Mouse (Mus musculus) embryonic facial prominence, embryonic 14.5 days (tissue): ENCODE results near the gene Gm20422. TPM values are rescaled to one million over a fixed set of nuclear protein-coding genes. Genes with fewer than 3 reads are reported as not detected.

ENCODE experiments used
- ATAC-seq: fragments of 200-750 bp; cut with Nextera tagmentation; 2 replicates; pipeline ENCODE4 v1.8.0; 2017; ENCODE audit warnings: low read depth, moderate number of reproducible peaks, moderate TSS enrichment
- DNase-seq: peaks from one replicate; pipeline ENCODE4 v3.0.0-alpha.2; 2015; ENCODE audit warnings: low spot score
- H3K27ac ChIP-seq: fragments of 300-500 bp; sonication (generic); replicated peaks from 2 replicates; pipeline ENCODE4 v1.5.1; 2014; ENCODE audit warnings: low read depth, mild to moderate bottlenecking, low read length, moderate library complexity
- H3K27me3 ChIP-seq: fragments of 300-500 bp; sonication (generic); replicated peaks from 2 replicates; pipeline ENCODE4 v1.6.1; 2014; ENCODE audit warnings: low read length; ENCODE audit not compliant: control insufficient read depth, insufficient read depth
- H3K36me3 ChIP-seq: fragments of 300-500 bp; sonication (generic); 2 replicates; pipeline ENCODE4 v1.6.1; 2014; ENCODE audit warnings: low read length, mixed read lengths; ENCODE audit not compliant: control insufficient read depth, insufficient read depth
- H3K4me1 ChIP-seq: fragments of 300-500 bp; sonication (generic); 2 replicates; pipeline ENCODE4 v1.6.1; 2014; ENCODE audit warnings: antibody characterized with exemption, low read length; ENCODE audit not compliant: control insufficient read depth, insufficient read depth
- H3K4me2 ChIP-seq: fragments of 300-500 bp; sonication (generic); 2 replicates; pipeline ENCODE4 v1.6.1; 2014; ENCODE audit warnings: low read depth, mild to moderate bottlenecking, low read length, moderate library complexity, mixed read lengths
- H3K4me3 ChIP-seq: fragments of 300-500 bp; sonication (generic); 2 replicates; pipeline ENCODE4 v1.5.1; 2014; ENCODE audit warnings: low read depth, mild to moderate bottlenecking, low read length
- H3K9ac ChIP-seq: fragments of 300-500 bp; sonication (generic); 2 replicates; pipeline ENCODE4 v1.6.1; 2014; ENCODE audit warnings: low read depth, mild to moderate bottlenecking, low read length, moderate library complexity, mixed read lengths
- H3K9me3 ChIP-seq: fragments of 300-500 bp; sonication (generic); 2 replicates; pipeline ENCODE4 v1.6.1; 2016; ENCODE audit warnings: low read length; ENCODE audit not compliant: control insufficient read depth
- WGBS: fragments of 180-500 bp; shearing (Covaris S2); extraction: QIAGEN DNeasy Blood & Tissue Kit; methylation state at CpG from one replicate; pipeline ENCODE4 v1.1.7; 2014; 5-methylcytosine and 5-hydroxymethylcytosine counted together
- polyA plus RNA-seq: library from polyadenylated mRNA; unstranded; fragments of >200 nt; fragmentation: Nextera tagmentation; extraction: Ambion mirVana; gene quantifications from 2 replicates; pipeline ENCODE4 v1.2.1, GENCODE M21; 2014

Gene Gm20422
- polyA plus RNA-seq, 1 experiment from 2014 or later, result 0.22 TPM

DNA sequence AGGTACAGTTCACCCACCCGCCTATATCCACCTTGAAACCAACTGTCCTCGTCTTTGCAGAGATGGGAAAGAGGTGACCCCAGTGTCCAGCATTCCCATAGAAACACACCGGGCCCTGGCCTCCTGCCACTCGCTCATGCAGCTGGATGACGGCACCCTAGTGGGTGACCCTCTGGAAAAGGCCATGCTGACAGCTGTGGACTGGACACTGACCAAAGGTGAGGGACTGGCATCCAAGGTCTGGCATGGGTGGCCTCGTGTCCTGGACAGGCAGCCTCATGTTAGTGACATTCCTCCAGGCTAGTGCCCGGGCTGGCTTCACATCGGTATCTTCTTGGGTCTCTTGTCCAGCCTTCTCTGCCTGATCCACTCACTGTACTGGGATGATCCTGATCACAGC lies 24.6 kb upstream of the Gm20422 start:
- H3K4me2 ChIP-seq, result no peak overlapping the region
- H3K27me3 ChIP-seq, result no peaks in the 10 kb centered on the region
- DNase-seq, result no peak
- no peak overlapping the region for H3K27ac ChIP-seq
- no peak overlapping the region for H3K4me3 ChIP-seq
- 90% methylated on average over 8 of the region's 8 CpGs for WGBS
- H3K36me3 ChIP-seq, result peaks cover 100% of the 10 kb centered on the region
- ATAC-seq, result no peak
- no peak overlapping the region for H3K9ac ChIP-seq
- H3K4me1 ChIP-seq, result no peaks in the 10 kb centered on the region
- no peaks in the 10 kb centered on the region for H3K9me3 ChIP-seq

DNA sequence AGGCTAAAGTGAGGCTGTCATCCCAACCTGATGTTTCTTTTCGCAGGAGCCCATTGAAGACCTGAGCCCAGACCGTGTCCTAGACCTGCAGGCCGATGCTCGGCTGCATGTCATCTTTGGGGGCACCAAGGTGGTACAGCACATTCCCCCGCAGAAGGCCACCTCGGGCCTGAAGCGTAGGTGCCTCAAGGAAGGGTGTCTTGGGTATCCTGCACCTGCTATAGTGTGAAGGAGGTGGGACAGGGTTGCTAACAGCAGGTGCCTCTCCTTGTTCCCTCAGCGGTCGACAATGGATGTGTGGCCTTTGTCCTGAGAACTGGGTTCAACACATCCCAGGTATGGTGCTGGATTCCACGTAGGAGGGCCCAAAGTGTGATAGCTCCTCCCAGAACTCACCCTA lies 23.0 kb upstream of the Gm20422 start:
- DNase-seq (no peak), ATAC-seq (no peak)
- Histone ChIP-seq H3K9ac (no peak overlapping the region), H3K36me3 (peaks cover 96% of the 10 kb centered on the region), H3K27me3 (no peaks in the 10 kb centered on the region), H3K27ac (no peak overlapping the region), H3K4me1 (peaks cover 3% of the 10 kb centered on the region; the same call in 1 of the 2 replicates), H3K9me3 (no peaks in the 10 kb centered on the region), H3K4me2 (no peak overlapping the region), H3K4me3 (no peak overlapping the region)
- 95% methylated on average over 10 of the region's 10 CpGs for WGBS

DNA sequence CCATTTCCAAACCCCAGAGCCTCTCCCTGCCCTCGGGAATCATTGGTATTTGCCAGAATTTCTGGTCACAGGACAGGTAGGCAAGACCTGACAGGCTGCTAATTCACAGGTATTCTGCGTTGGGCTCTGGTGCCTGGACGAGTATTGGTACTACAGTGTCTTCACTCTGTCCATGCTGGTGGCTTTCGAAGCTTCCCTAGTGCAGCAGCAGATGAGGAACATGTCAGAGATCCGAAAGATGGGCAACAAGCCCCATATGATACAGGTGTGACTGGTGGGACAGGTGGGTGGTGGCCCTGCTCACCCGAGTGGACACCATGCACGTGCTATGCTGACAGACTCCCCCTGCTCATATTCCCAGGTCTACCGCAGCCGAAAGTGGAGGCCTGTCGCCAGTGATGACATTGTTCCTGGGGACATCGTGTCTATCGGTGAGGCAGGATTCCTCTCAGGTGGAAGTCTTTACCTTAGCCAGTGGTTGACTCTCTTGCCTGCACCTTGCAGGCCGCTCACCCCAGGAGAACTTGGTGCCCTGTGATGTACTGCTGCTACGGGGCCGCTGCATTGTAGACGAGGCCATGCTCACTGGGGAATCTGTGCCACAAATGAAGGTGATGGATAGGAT lies 22.1 kb upstream of the Gm20422 start:
- H3K36me3 ChIP-seq, result peaks cover 88% of the 10 kb centered on the region
- no peak overlapping the region for H3K27ac ChIP-seq
- no peak for DNase-seq
- 94% methylated on average over 16 of the region's 16 CpGs for WGBS
- no peak overlapping the region for H3K4me2 ChIP-seq
- H3K9me3 ChIP-seq, result no peaks in the 10 kb centered on the region
- H3K4me3 ChIP-seq, result no peak overlapping the region
- ATAC-seq, result no peak
- H3K9ac ChIP-seq, result no peak overlapping the region
- peaks cover 10% of the 10 kb centered on the region for H3K4me1 ChIP-seq
- H3K27me3 ChIP-seq, result no peaks in the 10 kb centered on the region

DNA sequence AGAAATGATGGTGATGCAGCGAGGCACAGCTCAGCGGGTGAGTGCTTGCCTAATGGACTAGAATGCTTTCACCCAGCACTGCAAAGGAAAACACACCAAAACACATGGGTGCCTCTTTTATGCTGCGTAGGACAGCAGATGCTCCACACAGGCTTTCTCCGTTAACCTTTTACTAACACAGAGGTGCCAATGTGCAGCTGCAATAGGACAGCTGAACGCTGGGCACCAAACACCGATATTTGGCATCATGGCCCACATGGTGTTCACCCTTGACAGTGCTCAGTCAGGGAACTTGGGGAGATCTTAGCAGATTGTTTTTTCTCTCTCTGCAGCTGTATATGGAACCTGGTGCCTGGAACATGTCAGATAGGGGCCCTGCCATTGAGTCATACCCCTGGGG lies 20.2 kb upstream of the Gm20422 start:
- H3K4me2 ChIP-seq, result no peak overlapping the region
- H3K36me3 ChIP-seq, result peaks cover 68% of the 10 kb centered on the region
- H3K4me3 ChIP-seq, result no peak overlapping the region
- DNase-seq (no peak), ATAC-seq (no peak)
- no peak overlapping the region for H3K27ac ChIP-seq
- no peaks in the 10 kb centered on the region for H3K27me3 ChIP-seq
- H3K9ac ChIP-seq, result no peak overlapping the region
- peaks cover 15% of the 10 kb centered on the region for H3K4me1 ChIP-seq
- WGBS, result 93% methylated on average over 6 of the region's 6 CpGs
- no peaks in the 10 kb centered on the region for H3K9me3 ChIP-seq

DNA sequence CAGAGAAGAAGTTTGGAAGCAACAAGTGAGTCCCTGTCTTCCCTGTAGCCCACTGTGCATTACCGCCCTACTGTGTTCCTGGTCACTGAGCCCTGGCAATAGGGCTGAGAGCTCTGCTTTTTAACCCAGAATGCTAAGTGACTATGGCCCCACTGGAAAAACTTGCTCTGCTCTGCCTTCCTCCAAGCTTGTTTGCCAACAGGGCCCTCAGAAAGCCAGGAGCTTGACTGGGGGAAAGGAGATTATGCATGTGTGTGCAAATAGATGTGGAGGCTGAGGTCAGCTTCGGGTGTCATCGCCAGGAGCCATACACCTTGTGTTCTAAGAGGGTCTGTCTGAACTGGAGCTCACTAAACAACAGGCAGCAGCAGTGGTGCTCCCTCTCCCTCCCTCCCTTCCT lies 19.4 kb upstream of the Gm20422 start:
- no peak overlapping the region for H3K4me3 ChIP-seq
- H3K27me3 ChIP-seq, result no peaks in the 10 kb centered on the region
- H3K36me3 ChIP-seq, result peaks cover 60% of the 10 kb centered on the region
- H3K9ac ChIP-seq, result no peak overlapping the region
- ATAC-seq (no peak), DNase-seq (no peak)
- WGBS, result 98% methylated on average over 3 of the region's 3 CpGs
- no peak overlapping the region for H3K4me2 ChIP-seq
- H3K27ac ChIP-seq, result no peak overlapping the region
- H3K9me3 ChIP-seq, result no peaks in the 10 kb centered on the region
- H3K4me1 ChIP-seq, result peaks cover 17% of the 10 kb centered on the region

DNA sequence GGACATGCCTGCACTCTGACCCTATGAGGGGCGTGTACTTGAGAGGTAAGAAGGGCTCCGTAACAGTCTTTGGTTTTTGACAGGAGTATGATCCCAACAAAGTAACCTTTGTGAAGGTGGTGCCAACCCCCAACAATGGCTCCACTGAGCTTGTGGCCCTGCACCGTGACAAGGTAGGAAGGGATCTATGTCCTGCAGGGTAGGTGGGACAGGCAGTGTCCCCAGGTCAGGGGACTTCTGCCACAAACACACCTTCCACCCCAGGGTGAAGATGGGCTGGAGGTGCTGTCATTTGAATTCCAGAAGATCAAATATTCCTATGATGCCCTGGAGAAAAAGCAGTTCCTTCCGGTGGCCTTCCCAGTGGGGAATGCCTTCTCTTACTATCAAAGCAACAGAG lies 19.0 kb upstream of the Gm20422 start:
- Histone ChIP-seq H3K36me3 (peaks cover 56% of the 10 kb centered on the region), H3K9me3 (no peaks in the 10 kb centered on the region), H3K4me1 (peaks cover 17% of the 10 kb centered on the region), H3K27ac (no peak overlapping the region), H3K27me3 (no peaks in the 10 kb centered on the region), H3K4me2 (no peak overlapping the region), H3K9ac (no peak overlapping the region), H3K4me3 (no peak overlapping the region)
- ATAC-seq, result no peak
- WGBS, result 81% methylated on average over 4 of the region's 4 CpGs
- DNase-seq, result no peak

DNA sequence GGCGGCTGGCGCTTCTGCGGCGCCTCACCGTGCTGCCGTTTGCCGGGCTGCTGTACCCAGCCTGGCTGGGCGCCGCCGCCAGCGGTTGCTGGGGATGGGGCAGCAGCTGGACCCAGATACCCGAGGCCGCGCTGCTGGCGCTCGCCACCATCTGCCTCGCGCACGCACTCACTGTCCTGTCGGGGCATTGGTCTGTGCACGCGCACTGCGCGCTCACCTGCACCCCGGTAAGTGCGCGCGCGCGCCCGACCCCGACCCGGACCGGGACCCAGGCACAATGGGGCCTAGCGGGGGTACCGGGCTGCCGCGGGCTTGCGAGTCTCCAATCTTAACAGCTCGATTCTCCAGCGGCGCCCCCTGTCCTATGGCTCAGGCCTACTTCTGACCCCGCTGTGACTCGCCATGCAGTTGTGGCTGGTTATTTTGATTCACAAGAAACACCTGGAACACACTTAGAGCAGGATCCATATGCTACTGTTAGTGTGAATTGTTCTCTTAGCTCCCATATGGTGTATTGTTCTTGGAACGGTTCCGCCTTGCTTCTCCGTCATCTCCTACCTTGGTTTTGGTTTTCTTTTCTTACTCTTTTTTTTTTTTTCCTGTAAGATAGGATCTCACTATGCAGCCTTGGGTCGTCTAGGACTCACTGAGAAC lies 16.9 kb upstream of the Gm20422 start:
- DNase-seq (peak; percentile 23), ATAC-seq (peak; percentile 55)
- H3K36me3 ChIP-seq, result peaks cover 35% of the 10 kb centered on the region
- peak overlapping the region; percentile 94 for H3K9ac ChIP-seq
- H3K4me1 ChIP-seq, result peaks cover 17% of the 10 kb centered on the region
- no peaks in the 10 kb centered on the region for H3K9me3 ChIP-seq
- peak overlapping the region; percentile 89 for H3K27ac ChIP-seq
- H3K27me3 ChIP-seq, result no peaks in the 10 kb centered on the region
- H3K4me2 ChIP-seq, result peak overlapping the region; percentile 76
- WGBS, result under 1% methylated on average over 38 of the region's 48 CpGs
- peak overlapping the region; percentile 100 for H3K4me3 ChIP-seq

DNA sequence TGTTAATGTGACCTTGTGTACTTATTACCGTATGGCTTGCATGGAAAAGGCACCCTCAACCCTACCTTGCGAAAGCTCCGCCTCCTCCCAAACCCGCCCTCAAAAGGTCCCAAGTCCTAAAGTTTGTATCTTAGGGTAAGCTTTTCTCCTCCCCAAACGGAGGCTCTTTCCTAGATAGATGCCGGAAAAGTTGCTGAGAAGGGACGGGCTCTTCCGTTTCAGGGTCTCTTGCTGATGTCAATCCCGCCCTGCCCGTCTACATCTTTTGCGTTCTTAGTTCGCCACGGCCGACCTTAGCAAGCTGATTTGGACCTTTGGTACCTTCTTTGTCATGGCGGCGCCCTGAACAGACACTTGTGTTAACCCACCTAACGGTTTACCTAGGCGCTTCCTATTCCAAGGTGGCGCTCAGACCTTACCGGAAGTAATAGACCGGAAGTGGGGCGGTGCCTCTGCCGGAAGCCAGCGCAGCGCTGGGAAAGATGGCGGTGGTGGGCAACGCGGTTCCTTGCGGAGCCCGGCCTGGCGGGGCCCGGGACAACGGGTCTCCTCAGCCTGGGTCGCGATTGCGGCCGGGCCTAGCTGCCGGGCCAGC lies 16.2 kb upstream of the Gm20422 start, which contains the start of the genes Atp13a1 and Zfp866:
Gene Atp13a1, plus strand, starts transcription at position 391 of the 595 bp plus-strand sequence.
Gene Zfp866, minus strand, starts transcription at position 406 of the 595 bp plus-strand sequence.
- H3K4me1 ChIP-seq, result peaks cover 17% of the 10 kb centered on the region
- H3K27me3 ChIP-seq, result no peaks in the 10 kb centered on the region
- peak within 1 kb of the TSS; percentile 89 for H3K27ac ChIP-seq
- peak within 1 kb of the TSS; percentile 100 for H3K4me3 ChIP-seq
- no peaks in the 10 kb centered on the region for H3K9me3 ChIP-seq
- WGBS, result 1% methylated on average over 37 of the region's 38 CpGs
- peaks cover 28% of the 10 kb centered on the region for H3K36me3 ChIP-seq
- H3K9ac ChIP-seq, result peak within 1 kb of the TSS; percentile 94
- H3K4me2 ChIP-seq, result peak within 1 kb of the TSS; percentile 76
- DNase-seq, result peak; percentile 95
- peak; percentile 97 for ATAC-seq
